ENCODE assay signal across 12 mouse cellular contexts in genomic region chr1:137060914-137061313, GRCm38 (mm10).
"Had no signal": no experiment of that assay in that cellular context is flagged by ENCODE, and none has a peak within 500 bp of the region (broad histone marks: within the 10 kb centered on the region; RNA-seq: fewer than 3 reads in every experiment).

No protein-coding gene starts in this region.

- DNase-seq: lung, adult 18-20 months; lung, embryonic 14.5 days; lung, postnatal 10 days; lung, postnatal 4 days; midbrain, embryonic 14.5 days; retina, postnatal 1 day; right cerebral cortex, adult 18-20 months; right cerebral cortex, postnatal 25 days; right cerebral cortex, postnatal 4 days; thymus, adult 2 months; thymus, postnatal 14 days; thymus, postnatal 36 days had no signal
